Mouse (Mus musculus) midbrain, embryonic 10.5 days (tissue): ENCODE measurements around the gene Klhl26. TPM values are rescaled to one million over a fixed set of nuclear protein-coding genes. Genes with fewer than 3 reads are reported as not detected.

Experiments used
- DNase-seq: peaks from one replicate; pipeline ENCODE4 v3.0.0-alpha.2; 2017; ENCODE audit warnings: low spot score
- H3K27ac ChIP-seq: fragments of 300-500 bp; sonication (generic); replicated peaks from 2 replicates; pipeline ENCODE4 v1.5.1; 2016; ENCODE audit warnings: mild to moderate bottlenecking
- H3K27me3 ChIP-seq: fragments of 300-500 bp; sonication (generic); 2 replicates; pipeline ENCODE4 v1.6.1; 2016; ENCODE audit warnings: low read depth, mild to moderate bottlenecking; ENCODE audit not compliant: poor library complexity, severe bottlenecking
- H3K36me3 ChIP-seq: fragments of 300-500 bp; sonication (generic); 2 replicates; pipeline ENCODE4 v1.6.1; 2016; ENCODE audit warnings: mild to moderate bottlenecking, moderate library complexity
- H3K4me1 ChIP-seq: fragments of 300-500 bp; sonication (generic); 2 replicates; pipeline ENCODE4 v1.6.1; 2016
- H3K4me3 ChIP-seq: fragments of 300-500 bp; sonication (generic); 2 replicates; pipeline ENCODE4 v1.5.1; 2016; ENCODE audit warnings: mild to moderate bottlenecking, moderate library complexity
- H3K9me3 ChIP-seq: fragments of 300-500 bp; sonication (generic); replicated peaks from 2 replicates; pipeline ENCODE4 v1.6.1; 2016; ENCODE audit warnings: mild to moderate bottlenecking
- WGBS: fragments of 180-500 bp; shearing (Covaris S2); methylation state at CpG from one replicate; pipeline ENCODE4 v1.1.7; 2016; 5-methylcytosine and 5-hydroxymethylcytosine counted together
- polyA plus RNA-seq: library from polyadenylated mRNA; unstranded; fragments of >200 nt; fragmentation: Nextera tagmentation; extraction: Ambion mirVana; gene quantifications from 2 replicates; pipeline ENCODE4 v1.2.1, GENCODE M21; 2016

Klhl26 gene
- polyA plus RNA-seq, 1 experiment from 2014 or later: 16.9 TPM

GRCm38 (mm10) chr8:70507027-70507393, 30.2 kb upstream of the Klhl26 start:
- no peaks in the 10 kb centered on the region for H3K9me3 ChIP-seq
- H3K4me3 ChIP-seq: peak overlapping the region; percentile 81
- DNase-seq: no peak
- 62% methylated on average over 5 of the region's 5 CpGs for WGBS
- H3K36me3 ChIP-seq: peaks cover 45% of the 10 kb centered on the region
- H3K4me1 ChIP-seq: peaks cover 78% of the 10 kb centered on the region
- H3K27ac ChIP-seq: peak overlapping the region; percentile 97; the same call in 1 of the 2 replicates
- H3K27me3 ChIP-seq: peaks cover 33% of the 10 kb centered on the region

- Histone ChIP-seq H3K36me3 (peaks cover 40% of the 10 kb centered on the region), H3K4me3 (peak within 1 kb of the TSS; percentile 81), H3K27me3 (peaks cover 38% of the 10 kb centered on the region), H3K27ac (peak within 1 kb of the TSS; percentile 97), H3K9me3 (no peaks in the 10 kb centered on the region), H3K4me1 (peaks cover 78% of the 10 kb centered on the region)
- peak; percentile 97 for DNase-seq
- WGBS: 2% methylated on average over 40 of the region's 40 CpGs
These were observed 29.7 kb upstream of the Klhl26 start, which contains the start of gene Rex1bd for GRCm38 (mm10) chr8:70506328-70507026. Gene Rex1bd, minus strand, starts transcription at chr8:70506752.

- peak overlapping the region; percentile 97 for H3K27ac ChIP-seq
- 38% methylated on average over 32 of the region's 32 CpGs for WGBS
- peak overlapping the region; percentile 81 for H3K4me3 ChIP-seq
- no peak for DNase-seq
- peaks cover 45% of the 10 kb centered on the region for H3K27me3 ChIP-seq
- H3K9me3 ChIP-seq: no peaks in the 10 kb centered on the region
- peaks cover 75% of the 10 kb centered on the region for H3K4me1 ChIP-seq
- H3K36me3 ChIP-seq: peaks cover 40% of the 10 kb centered on the region
These were observed 29.0 kb upstream of the Klhl26 start for GRCm38 (mm10) chr8:70505698-70506327.

GRCm38 (mm10) chr8:70504851-70505250, 28.1 kb upstream of the Klhl26 start:
- peaks cover 40% of the 10 kb centered on the region for H3K36me3 ChIP-seq
- DNase-seq: peak; percentile 78
- 76% methylated on average over 3 of the region's 3 CpGs for WGBS
- H3K27ac ChIP-seq: no peak overlapping the region
- H3K27me3 ChIP-seq: peaks cover 54% of the 10 kb centered on the region
- peaks cover 77% of the 10 kb centered on the region for H3K4me1 ChIP-seq
- peak overlapping the region; percentile 81 for H3K4me3 ChIP-seq
- H3K9me3 ChIP-seq: no peaks in the 10 kb centered on the region

- H3K9me3 ChIP-seq: no peaks in the 10 kb centered on the region
- peak; percentile 39 for DNase-seq
- H3K27me3 ChIP-seq: peaks cover 60% of the 10 kb centered on the region
- 0 out of 2 replicates have a peak overlapping the region, but pooled peaks have one; percentile 11 for H3K27ac ChIP-seq
- WGBS: 67% methylated on average over 16 of the region's 16 CpGs
- peaks cover 77% of the 10 kb centered on the region for H3K4me1 ChIP-seq
- peak overlapping the region; percentile 81; the same call in 1 of the 2 replicates for H3K4me3 ChIP-seq
- H3K36me3 ChIP-seq: peaks cover 39% of the 10 kb centered on the region
These were observed 27.5 kb upstream of the Klhl26 start for GRCm38 (mm10) chr8:70504291-70504716.

- H3K9me3 ChIP-seq: no peaks in the 10 kb centered on the region
- H3K4me3 ChIP-seq: peak overlapping the region; percentile 20; the same call in 1 of the 2 replicates
- H3K27ac ChIP-seq: no peak overlapping the region
- H3K36me3 ChIP-seq: peaks cover 28% of the 10 kb centered on the region
- peaks cover 71% of the 10 kb centered on the region for H3K27me3 ChIP-seq
- peak; percentile 72 for DNase-seq
- 11% methylated on average over 46 of the region's 46 CpGs for WGBS
- H3K4me1 ChIP-seq: peaks cover 70% of the 10 kb centered on the region
These were observed 26.4 kb upstream of the Klhl26 start for GRCm38 (mm10) chr8:70503062-70503750.

GRCm38 (mm10) chr8:70502540-70502939, 25.8 kb upstream of the Klhl26 start:
- DNase-seq: no peak
- no peak overlapping the region for H3K27ac ChIP-seq
- WGBS: 29% methylated on average over 12 of the region's 12 CpGs
- H3K4me1 ChIP-seq: peaks cover 65% of the 10 kb centered on the region
- H3K9me3 ChIP-seq: no peaks in the 10 kb centered on the region
- peaks cover 77% of the 10 kb centered on the region for H3K27me3 ChIP-seq
- peak overlapping the region; percentile 14; the same call in 1 of the 2 replicates for H3K4me3 ChIP-seq
- peaks cover 22% of the 10 kb centered on the region for H3K36me3 ChIP-seq

- Histone ChIP-seq H3K36me3 (peaks cover 16% of the 10 kb centered on the region), H3K4me1 (peaks cover 61% of the 10 kb centered on the region), H3K9me3 (no peaks in the 10 kb centered on the region), H3K4me3 (peak overlapping the region; percentile 14; the same call in 1 of the 2 replicates), H3K27ac (no peak overlapping the region), H3K27me3 (peaks cover 83% of the 10 kb centered on the region)
- DNase-seq: peak; percentile 27
- 12% methylated on average over 23 of the region's 23 CpGs for WGBS
These were observed 25.2 kb upstream of the Klhl26 start for GRCm38 (mm10) chr8:70501820-70502529.

- Histone ChIP-seq H3K36me3 (peaks cover 15% of the 10 kb centered on the region), H3K27me3 (peaks cover 96% of the 10 kb centered on the region), H3K27ac (no peak overlapping the region), H3K4me3 (peak overlapping the region; percentile 36), H3K4me1 (peaks cover 53% of the 10 kb centered on the region), H3K9me3 (no peaks in the 10 kb centered on the region)
- no peak for DNase-seq
- 7% methylated on average over 39 of the region's 39 CpGs for WGBS
These were observed 23.9 kb upstream of the Klhl26 start for GRCm38 (mm10) chr8:70500386-70501301.

- Histone ChIP-seq H3K9me3 (no peaks in the 10 kb centered on the region), H3K4me3 (peak overlapping the region; percentile 28), H3K27me3 (peaks cover 100% of the 10 kb centered on the region), H3K36me3 (no peaks in the 10 kb centered on the region), H3K4me1 (peaks cover 59% of the 10 kb centered on the region), H3K27ac (no peak overlapping the region)
- DNase-seq: no peak
- WGBS: 5% methylated on average over 12 of the region's 12 CpGs
These were observed 18.9 kb upstream of the Klhl26 start for GRCm38 (mm10) chr8:70495771-70496062.

GRCm38 (mm10) chr8:70495001-70495770, 18.4 kb upstream of the Klhl26 start:
- DNase-seq: peak; percentile 40
- H3K36me3 ChIP-seq: no peaks in the 10 kb centered on the region
- H3K27me3 ChIP-seq: peaks cover 100% of the 10 kb centered on the region
- WGBS: 2% methylated on average over 21 of the region's 21 CpGs
- H3K4me1 ChIP-seq: peaks cover 63% of the 10 kb centered on the region
- H3K4me3 ChIP-seq: peak overlapping the region; percentile 28
- H3K27ac ChIP-seq: no peak overlapping the region
- no peaks in the 10 kb centered on the region for H3K9me3 ChIP-seq
